Mouse (Mus musculus): Measurements from ENCODE around the gene Hdc. TPM values are rescaled to one million over a fixed set of nuclear protein-coding genes. Genes with fewer than 3 reads are reported as not detected.

Hdc gene
- polyA plus RNA-seq, 1 experiment from 2014 or later, result 2.5 TPM

DNA sequence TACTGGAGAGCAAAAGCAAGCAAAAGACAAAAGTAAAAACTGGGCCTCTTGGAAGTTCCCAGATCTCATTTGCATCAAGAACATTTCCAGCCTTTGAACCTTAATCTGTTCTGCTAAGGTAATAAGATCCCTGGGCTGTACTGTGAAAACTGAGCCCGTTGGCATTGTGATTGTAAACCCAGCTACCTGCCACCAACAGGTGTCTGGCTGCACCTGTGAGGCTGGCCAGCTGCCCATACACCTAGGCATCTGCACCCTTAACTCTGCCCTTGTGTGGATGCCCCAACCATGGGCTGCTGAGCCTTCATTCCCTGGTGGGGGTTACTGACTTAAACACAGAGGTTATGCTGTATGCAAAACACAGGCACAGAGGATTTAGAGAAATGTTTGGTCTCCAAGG, 46.9 kb downstream of the Hdc start:
- WGBS, result 68% methylated on average over 1 of the region's 1 CpGs
- peaks cover 11% of the 10 kb centered on the region; the same call in 1 of the 2 replicates for H3K9me3 ChIP-seq (ENCODE audit: control insufficient read depth, low read length)
- H3K4me2 ChIP-seq (replicated peaks), result no peak overlapping the region
- no peaks in the 10 kb centered on the region for H3K27me3 ChIP-seq (ENCODE audit: control insufficient read depth, insufficient read depth, low read length)
- DNase-seq (ENCODE audit: low spot score), result no peak
- no peak overlapping the region for H3K9ac ChIP-seq
- H3K36me3 ChIP-seq (replicated peaks; ENCODE audit: control insufficient read depth, insufficient read depth), result 0 out of 2 replicates have a peak, but pooled peaks cover 5% of the 10 kb centered on the region
- H3K27ac ChIP-seq, result no peak overlapping the region
- ATAC-seq (ENCODE audit: low FRiP score), result no peak
- H3K4me3 ChIP-seq (replicated peaks; ENCODE audit: low read length), result no peak overlapping the region
- H3K4me1 ChIP-seq (replicated peaks; ENCODE audit: control insufficient read depth, insufficient read depth, low read length), result no peaks in the 10 kb centered on the region

DNA sequence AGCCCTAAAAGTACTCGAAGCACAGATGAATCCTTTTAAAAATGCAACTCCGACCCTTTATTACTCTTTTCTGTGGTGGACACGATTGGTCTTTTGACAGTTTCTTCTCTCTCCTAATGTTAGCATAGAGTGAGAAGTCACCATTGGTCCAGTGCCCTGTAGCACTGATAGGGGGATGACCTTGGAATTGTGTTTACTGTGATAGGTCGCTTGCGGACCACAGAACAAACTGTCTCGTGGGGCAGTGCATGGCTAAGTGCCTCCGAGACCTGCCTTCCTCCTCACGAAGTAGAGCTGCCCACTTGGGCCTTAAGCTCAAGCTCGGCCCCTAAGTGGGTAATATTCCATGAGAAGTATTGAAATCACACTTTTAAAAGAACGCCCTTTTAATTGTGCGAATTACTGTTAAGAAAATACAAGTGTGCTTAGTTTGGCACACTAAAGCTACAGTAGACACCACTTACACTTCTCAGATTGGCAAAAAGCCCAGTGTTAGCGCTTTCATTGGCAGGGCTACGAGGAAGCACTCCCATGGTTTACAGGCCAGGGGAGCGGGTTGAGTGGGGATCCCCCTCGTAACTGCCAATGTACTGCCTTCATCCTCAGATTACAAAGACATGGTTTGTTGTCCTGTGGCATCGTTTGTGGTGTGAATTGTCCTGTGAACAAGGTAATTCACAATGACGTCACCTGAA, 55.5 kb downstream of the Hdc start:
- peak; percentile 46 for DNase-seq (ENCODE audit: low spot score)

GRCm38 (mm10) chr2:126560094-126560493, 59.0 kb downstream of the Hdc start:
- no peak overlapping the region for H3K4me2 ChIP-seq (replicated peaks)
- H3K9me3 ChIP-seq (ENCODE audit: control insufficient read depth, low read length), result no peaks in the 10 kb centered on the region
- no peak for DNase-seq (ENCODE audit: low spot score)
- no peaks in the 10 kb centered on the region for H3K27me3 ChIP-seq (ENCODE audit: control insufficient read depth, insufficient read depth, low read length)
- H3K4me1 ChIP-seq (replicated peaks; ENCODE audit: control insufficient read depth, insufficient read depth, low read length), result no peaks in the 10 kb centered on the region
- H3K36me3 ChIP-seq (replicated peaks; ENCODE audit: control insufficient read depth, insufficient read depth), result no peaks in the 10 kb centered on the region
- no peak overlapping the region for H3K4me3 ChIP-seq (replicated peaks; ENCODE audit: low read length)
- no peak overlapping the region for H3K27ac ChIP-seq
- no peak for ATAC-seq (ENCODE audit: low FRiP score)
- 93% methylated on average over 1 of the region's 1 CpGs for WGBS
- no peak overlapping the region for H3K9ac ChIP-seq

More for the DNA sequence above, 55.5 kb downstream of the Hdc start:
- no peak overlapping the region for H3K4me2 ChIP-seq (replicated peaks)
- H3K27ac ChIP-seq, result no peak overlapping the region
- no peaks in the 10 kb centered on the region for H3K27me3 ChIP-seq (ENCODE audit: control insufficient read depth, insufficient read depth, low read length)
- H3K36me3 ChIP-seq (replicated peaks; ENCODE audit: control insufficient read depth, insufficient read depth), result no peaks in the 10 kb centered on the region
- ATAC-seq (ENCODE audit: low FRiP score), result no peak
- no peak overlapping the region for H3K9ac ChIP-seq
- WGBS, result 81% methylated on average over 17 of the region's 17 CpGs
- no peak overlapping the region for H3K4me3 ChIP-seq (replicated peaks; ENCODE audit: low read length)
- no peaks in the 10 kb centered on the region for H3K4me1 ChIP-seq (replicated peaks; ENCODE audit: control insufficient read depth, insufficient read depth, low read length)
- no peaks in the 10 kb centered on the region for H3K9me3 ChIP-seq (ENCODE audit: control insufficient read depth, low read length)

GRCm38 (mm10) chr2:126555533-126555932, 63.6 kb downstream of the Hdc start:
- Histone ChIP-seq H3K4me3 (replicated peaks; ENCODE audit: low read length) (no peak overlapping the region), H3K4me2 (replicated peaks) (no peak overlapping the region), H3K36me3 (replicated peaks; ENCODE audit: control insufficient read depth, insufficient read depth) (no peaks in the 10 kb centered on the region), H3K9ac (no peak overlapping the region), H3K9me3 (ENCODE audit: control insufficient read depth, low read length) (no peaks in the 10 kb centered on the region), H3K4me1 (replicated peaks; ENCODE audit: control insufficient read depth, insufficient read depth, low read length) (peaks cover 9% of the 10 kb centered on the region), H3K27me3 (ENCODE audit: control insufficient read depth, insufficient read depth, low read length) (peaks cover 32% of the 10 kb centered on the region), H3K27ac (no peak overlapping the region)
- ATAC-seq (ENCODE audit: low FRiP score) (no peak), DNase-seq (ENCODE audit: low spot score) (no peak)
- WGBS, result 79% methylated on average over 5 of the region's 5 CpGs

GRCm38 (mm10) chr2:126553291-126553639, 65.8 kb downstream of the Hdc start:
- ATAC-seq (ENCODE audit: low FRiP score) (peak; percentile 70), DNase-seq (ENCODE audit: low spot score) (no peak)
- WGBS, result under 1% methylated on average over 26 of the region's 26 CpGs
- Histone ChIP-seq H3K9me3 (ENCODE audit: control insufficient read depth, low read length) (no peaks in the 10 kb centered on the region), H3K27ac (peak overlapping the region; percentile 55; the same call in 1 of the 2 replicates), H3K4me2 (replicated peaks) (peak overlapping the region; percentile 96), H3K4me3 (replicated peaks; ENCODE audit: low read length) (peak overlapping the region; percentile 78), H3K9ac (peak overlapping the region; percentile 79), H3K4me1 (replicated peaks; ENCODE audit: control insufficient read depth, insufficient read depth, low read length) (peaks cover 9% of the 10 kb centered on the region), H3K27me3 (ENCODE audit: control insufficient read depth, insufficient read depth, low read length) (peaks cover 36% of the 10 kb centered on the region), H3K36me3 (replicated peaks; ENCODE audit: control insufficient read depth, insufficient read depth) (no peaks in the 10 kb centered on the region)

DNA sequence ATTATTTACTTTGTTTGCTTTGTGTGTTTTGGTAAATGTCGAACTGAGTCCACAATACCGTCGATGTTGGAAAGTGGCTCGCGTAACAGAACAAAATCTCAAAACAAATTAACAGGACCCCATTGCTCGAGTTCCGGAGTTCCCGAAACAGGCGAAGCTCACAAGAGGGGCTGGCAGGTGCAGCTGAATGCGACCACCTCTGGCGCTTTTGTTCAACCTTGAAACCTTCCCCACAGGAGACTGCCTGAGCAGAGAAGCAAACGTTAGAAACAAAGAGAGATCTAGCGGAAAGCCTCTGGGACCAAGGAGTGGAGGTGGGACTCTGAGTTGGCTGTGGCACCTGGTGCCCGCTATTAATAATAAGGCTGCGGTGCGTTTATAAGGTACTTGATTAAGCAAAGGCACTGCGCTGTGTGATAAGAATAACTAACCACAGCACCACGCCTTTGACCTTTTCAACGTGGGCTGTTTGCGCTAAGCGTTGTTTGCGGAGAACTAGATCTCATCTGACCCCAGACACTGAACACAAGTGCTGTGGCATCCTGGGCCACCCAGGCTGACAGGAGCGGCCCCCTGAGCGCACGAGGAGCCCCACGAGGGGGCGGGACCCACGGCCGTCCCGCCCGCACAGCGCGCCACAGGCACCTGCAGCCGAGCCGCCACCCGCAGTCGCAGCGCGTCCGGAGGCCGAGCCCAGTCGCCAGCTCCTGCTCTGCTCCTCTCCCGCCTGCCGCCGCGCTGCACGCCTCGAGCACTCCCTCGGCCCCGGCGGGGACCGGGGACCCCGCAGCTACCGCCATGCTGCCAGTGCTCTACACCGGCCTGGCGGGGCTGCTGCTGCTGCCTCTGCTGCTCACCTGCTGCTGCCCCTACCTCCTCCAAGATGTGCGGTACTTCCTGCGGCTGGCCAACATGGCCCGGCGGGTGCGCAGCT, 66.5 kb downstream of the Hdc start, which contains the start of gene Slc27a2:
Slc27a2 (plus strand) TSS at position 51 of the 934 bp plus-strand sequence.
- peak; percentile 44 for DNase-seq (ENCODE audit: low spot score)
- peaks cover 36% of the 10 kb centered on the region for H3K27me3 ChIP-seq (ENCODE audit: control insufficient read depth, insufficient read depth, low read length)
- peak within 1 kb of the TSS; percentile 55; the same call in 1 of the 2 replicates for H3K27ac ChIP-seq
- WGBS, result under 1% methylated on average over 58 of the region's 61 CpGs
- H3K36me3 ChIP-seq (replicated peaks; ENCODE audit: control insufficient read depth, insufficient read depth), result no peaks in the 10 kb centered on the region
- no peaks in the 10 kb centered on the region for H3K9me3 ChIP-seq (ENCODE audit: control insufficient read depth, low read length)
- peaks cover 9% of the 10 kb centered on the region for H3K4me1 ChIP-seq (replicated peaks; ENCODE audit: control insufficient read depth, insufficient read depth, low read length)
- peak within 1 kb of the TSS; percentile 78 for H3K4me3 ChIP-seq (replicated peaks; ENCODE audit: low read length)
- H3K9ac ChIP-seq, result peak within 1 kb of the TSS; percentile 79
- H3K4me2 ChIP-seq (replicated peaks), result peak within 1 kb of the TSS; percentile 96
- peak; percentile 82 for ATAC-seq (ENCODE audit: low FRiP score)

GRCm38 (mm10) chr2:126551896-126552295, 67.2 kb downstream of the Hdc start:
- 16% methylated on average over 5 of the region's 5 CpGs for WGBS
- no peak overlapping the region for H3K27ac ChIP-seq
- no peaks in the 10 kb centered on the region for H3K9me3 ChIP-seq (ENCODE audit: control insufficient read depth, low read length)
- H3K36me3 ChIP-seq (replicated peaks; ENCODE audit: control insufficient read depth, insufficient read depth), result no peaks in the 10 kb centered on the region
- H3K4me2 ChIP-seq (replicated peaks), result peak overlapping the region; percentile 96
- ATAC-seq (ENCODE audit: low FRiP score) (no peak), DNase-seq (ENCODE audit: low spot score) (peak; percentile 25)
- peaks cover 36% of the 10 kb centered on the region for H3K27me3 ChIP-seq (ENCODE audit: control insufficient read depth, insufficient read depth, low read length)
- H3K4me3 ChIP-seq (replicated peaks; ENCODE audit: low read length), result peak overlapping the region; percentile 78; the same call in 1 of the 2 replicates
- no peak overlapping the region for H3K9ac ChIP-seq
- peaks cover 9% of the 10 kb centered on the region for H3K4me1 ChIP-seq (replicated peaks; ENCODE audit: control insufficient read depth, insufficient read depth, low read length)

DNA sequence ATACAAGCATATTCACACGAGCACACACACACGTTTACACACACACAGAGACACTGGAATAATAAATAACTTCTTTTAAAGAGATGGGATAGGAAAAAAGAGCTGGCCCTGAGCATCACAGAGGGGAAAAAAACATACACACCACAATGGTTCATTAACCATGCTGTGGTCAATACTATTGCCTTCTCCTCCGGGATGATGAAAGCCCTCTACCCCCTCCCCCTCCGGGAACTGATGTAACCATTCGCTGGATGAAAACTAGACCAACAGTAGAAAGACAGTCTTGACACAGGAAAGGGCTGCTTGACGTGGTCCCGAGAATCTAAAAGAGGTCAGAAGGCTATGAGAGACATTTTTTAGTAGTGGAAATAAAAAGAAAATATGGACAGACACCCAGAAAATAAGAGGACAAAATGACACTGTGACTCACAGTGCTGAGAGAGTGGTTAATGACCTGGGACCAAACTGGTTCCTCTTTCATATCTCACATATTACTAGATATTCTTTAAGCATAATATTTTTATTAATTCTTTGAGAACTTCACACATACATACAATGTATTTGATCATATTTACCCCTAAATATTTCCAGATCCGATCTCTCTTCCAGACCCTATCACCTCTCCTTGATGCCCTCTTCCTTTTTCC, 67.7 kb downstream of the Hdc start:
- H3K9ac ChIP-seq, result no peak overlapping the region
- H3K4me2 ChIP-seq (replicated peaks), result no peak overlapping the region
- H3K36me3 ChIP-seq (replicated peaks; ENCODE audit: control insufficient read depth, insufficient read depth), result no peaks in the 10 kb centered on the region
- H3K27ac ChIP-seq, result no peak overlapping the region
- H3K27me3 ChIP-seq (ENCODE audit: control insufficient read depth, insufficient read depth, low read length), result peaks cover 36% of the 10 kb centered on the region
- DNase-seq (ENCODE audit: low spot score) (no peak), ATAC-seq (ENCODE audit: low FRiP score) (no peak)
- H3K4me3 ChIP-seq (replicated peaks; ENCODE audit: low read length), result no peak overlapping the region
- peaks cover 9% of the 10 kb centered on the region for H3K4me1 ChIP-seq (replicated peaks; ENCODE audit: control insufficient read depth, insufficient read depth, low read length)
- no peaks in the 10 kb centered on the region for H3K9me3 ChIP-seq (ENCODE audit: control insufficient read depth, low read length)
- WGBS, result 71% methylated on average over 8 of the region's 8 CpGs

DNA sequence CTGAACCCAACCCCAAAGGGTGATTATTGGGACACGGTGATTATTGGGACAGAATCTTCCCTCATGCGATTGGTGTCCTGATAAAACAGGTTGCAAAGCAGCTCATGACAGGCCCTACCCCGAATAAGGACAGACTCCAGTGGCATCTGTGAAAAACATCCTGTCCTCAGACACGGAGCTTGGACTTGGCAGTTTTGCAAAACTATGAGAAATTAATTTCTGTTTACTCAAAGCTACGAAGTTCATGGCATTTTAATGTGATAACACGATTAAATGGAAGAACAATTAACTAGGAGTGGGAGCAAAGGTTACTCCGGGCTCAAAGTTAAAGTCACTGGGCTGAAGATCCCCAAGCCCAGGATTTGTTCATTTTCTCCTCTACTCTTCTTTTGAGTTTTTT, 69.4 kb downstream of the Hdc start:
- Histone ChIP-seq H3K9ac (no peak overlapping the region), H3K36me3 (replicated peaks; ENCODE audit: control insufficient read depth, insufficient read depth) (no peaks in the 10 kb centered on the region), H3K4me3 (replicated peaks; ENCODE audit: low read length) (no peak overlapping the region), H3K4me2 (replicated peaks) (no peak overlapping the region), H3K4me1 (replicated peaks; ENCODE audit: control insufficient read depth, insufficient read depth, low read length) (peaks cover 9% of the 10 kb centered on the region), H3K9me3 (ENCODE audit: control insufficient read depth, low read length) (no peaks in the 10 kb centered on the region), H3K27ac (no peak overlapping the region), H3K27me3 (ENCODE audit: control insufficient read depth, insufficient read depth, low read length) (peaks cover 34% of the 10 kb centered on the region)
- 88% methylated on average over 7 of the region's 7 CpGs for WGBS
- no peak for ATAC-seq (ENCODE audit: low FRiP score)
- no peak for DNase-seq (ENCODE audit: low spot score)
